In genomic region chr16:78534468-78534867, GRCm38 (mm10) we compare ENCODE assay signal across 13 mouse cellular contexts.
"Had no signal": no experiment of that assay in that cellular context is flagged by ENCODE, and none has a peak within 500 bp of the region (broad histone marks: within the 10 kb centered on the region; RNA-seq: fewer than 3 reads in every experiment).

No protein-coding gene starts in this region.

- H3K4me1 ChIP-seq: limb, embryonic 13.5 days; neural tube, embryonic 13.5 days had no signal

- H3K9me3 ChIP-seq: limb, embryonic 13.5 days; neural tube, embryonic 13.5 days had no signal

- H3K9ac ChIP-seq: limb, embryonic 13.5 days; liver, embryonic 14.5 days; neural tube, embryonic 13.5 days had no signal

- H3K27ac ChIP-seq: kidney, postnatal 0 days; limb, embryonic 13.5 days; liver, embryonic 14.5 days; neural tube, embryonic 13.5 days had no signal

- H3K4me2 ChIP-seq: limb, embryonic 13.5 days; neural tube, embryonic 13.5 days had no signal

- H3K27me3 ChIP-seq: limb, embryonic 13.5 days; neural tube, embryonic 13.5 days had no signal

- H3K4me3 ChIP-seq: limb, embryonic 13.5 days; neural tube, embryonic 13.5 days had no signal

- H3K36me3 ChIP-seq: limb, embryonic 13.5 days; neural tube, embryonic 13.5 days had no signal

- DNase-seq: kidney, adult 8-10 months; kidney, postnatal 36 days; layer of hippocampus, adult 9-11 months; layer of hippocampus, postnatal 36 days; lung, adult 18-20 months; right cerebral cortex, postnatal 4 days; spleen, adult 18-20 months; thymus, adult 18-20 months; thymus, postnatal 14 days had no signal
